Mouse (Mus musculus) urinary bladder, postnatal 4 days (tissue): ENCODE data around the gene Tac4.

ENCODE experiments used
- DNase-seq, 2 experiments: peaks; one replicate each; pipeline ENCODE4 v3.0.0; 2021 to 2022; ENCODE audit warnings: low spot score in 2 of 2

The Tac4 gene

GRCm38 (mm10) chr11:95311425-95311807 is 50.1 kb downstream of the Tac4 start:
- DNase-seq, result no peak

GRCm38 (mm10) chr11:95315215-95315955 is 54.1 kb downstream of the Tac4 start:
- no peak for DNase-seq

- DNase-seq, result no peak
Observed at GRCm38 (mm10) chr11:95318116-95318515, 56.8 kb downstream of the Tac4 start.
